Mouse (Mus musculus) hindbrain, embryonic 16.5 days (tissue): ENCODE measurements at regions not wholly inside any gene's neighbourhood (a gene's known extent, or its start where the extent isn't known, plus 50 kb on each side); places are given as distances from the start of the nearest gene placed in this dataset.

ENCODE experiments used
- ATAC-seq: fragments of 200-750 bp; cut with Nextera tagmentation; 2 replicates; pipeline ENCODE4 v1.8.0; 2017; ENCODE audit warnings: moderate TSS enrichment, moderate library complexity
- H3K27ac ChIP-seq: fragments of 300-500 bp; sonication (generic); 2 replicates; pipeline ENCODE4 v1.5.1; 2014; ENCODE audit warnings: low read depth, mild to moderate bottlenecking, control low read depth, low read length, moderate library complexity
- H3K27me3 ChIP-seq: fragments of 300-500 bp; sonication (generic); replicated peaks from 2 replicates; pipeline ENCODE4 v1.6.1; 2014; ENCODE audit warnings: low read length; ENCODE audit not compliant: control insufficient read depth, insufficient read depth
- H3K36me3 ChIP-seq: fragments of 300-500 bp; sonication (generic); 2 replicates; pipeline ENCODE4 v1.6.1; 2014; ENCODE audit warnings: mild to moderate bottlenecking, low read length, moderate library complexity, mixed read lengths; ENCODE audit not compliant: control insufficient read depth, insufficient read depth
- H3K4me1 ChIP-seq: fragments of 300-500 bp; sonication (generic); 2 replicates; pipeline ENCODE4 v1.6.1; 2014; ENCODE audit warnings: low read depth, low read length; ENCODE audit not compliant: control insufficient read depth, insufficient read depth
- H3K4me2 ChIP-seq: fragments of 300-500 bp; sonication (generic); 2 replicates; pipeline ENCODE4 v1.6.1; 2014; ENCODE audit warnings: mild to moderate bottlenecking, low read length, control low read depth, moderate library complexity
- H3K4me3 ChIP-seq: fragments of 300-500 bp; sonication (generic); 2 replicates; pipeline ENCODE4 v1.5.1; 2014; ENCODE audit warnings: mild to moderate bottlenecking, low read length, control low read depth, moderate library complexity
- H3K9ac ChIP-seq: fragments of 300-500 bp; sonication (generic); 2 replicates; pipeline ENCODE4 v1.6.1; 2014; ENCODE audit warnings: low read depth, mild to moderate bottlenecking, control low read depth, low read length, moderate library complexity
- H3K9me3 ChIP-seq: fragments of 300-500 bp; sonication (generic); 2 replicates; pipeline ENCODE4 v1.6.1; 2014; ENCODE audit warnings: mild to moderate bottlenecking, low read length, moderate library complexity; ENCODE audit not compliant: control insufficient read depth
- WGBS: fragments of 180-500 bp; shearing (Covaris S2); extraction: QIAGEN DNeasy Blood & Tissue Kit; methylation state at CpG from one replicate; pipeline ENCODE4 v1.1.7; 2014; 5-methylcytosine and 5-hydroxymethylcytosine counted together

GRCm38 (mm10) chr11:24470469-24470868 is 392.6 kb downstream of the Bcl11a start:
- H3K4me2 ChIP-seq: no peak overlapping the region
- H3K27me3 ChIP-seq: no peaks in the 10 kb centered on the region
- H3K9me3 ChIP-seq: no peaks in the 10 kb centered on the region
- H3K27ac ChIP-seq: no peak overlapping the region
- no peaks in the 10 kb centered on the region for H3K4me1 ChIP-seq
- H3K9ac ChIP-seq: no peak overlapping the region
- H3K4me3 ChIP-seq: no peak overlapping the region
- ATAC-seq: no peak
- no peaks in the 10 kb centered on the region for H3K36me3 ChIP-seq

GRCm38 (mm10) chr11:24472617-24473367 is 394.9 kb downstream of the Bcl11a start:
- Histone ChIP-seq H3K27me3 (no peaks in the 10 kb centered on the region), H3K4me3 (no peak overlapping the region), H3K9me3 (no peaks in the 10 kb centered on the region), H3K4me2 (no peak overlapping the region), H3K4me1 (no peaks in the 10 kb centered on the region), H3K27ac (no peak overlapping the region), H3K36me3 (no peaks in the 10 kb centered on the region), H3K9ac (no peak overlapping the region)
- ATAC-seq: no peak
- 79% methylated on average over 8 of the region's 8 CpGs for WGBS

GRCm38 (mm10) chr11:24473368-24474010 is 395.6 kb downstream of the Bcl11a start:
- H3K9me3 ChIP-seq: no peaks in the 10 kb centered on the region
- H3K27ac ChIP-seq: no peak overlapping the region
- no peak overlapping the region for H3K9ac ChIP-seq
- no peak overlapping the region for H3K4me3 ChIP-seq
- H3K36me3 ChIP-seq: no peaks in the 10 kb centered on the region
- peak; percentile 42; the same call in 1 of the 2 replicates for ATAC-seq
- H3K27me3 ChIP-seq: no peaks in the 10 kb centered on the region
- H3K4me2 ChIP-seq: no peak overlapping the region
- no peaks in the 10 kb centered on the region for H3K4me1 ChIP-seq
- WGBS: 58% methylated on average over 7 of the region's 7 CpGs

- H3K4me3 ChIP-seq: no peak overlapping the region
- H3K27ac ChIP-seq: no peak overlapping the region
- peak; percentile 56; the same call in 1 of the 2 replicates for ATAC-seq
Observed at GRCm38 (mm10) chr11:24502722-24503424, 425.0 kb downstream of the Bcl11a start.

GRCm38 (mm10) chr11:24515568-24515967 is 437.7 kb downstream of the Bcl11a start:
- Histone ChIP-seq H3K4me3 (no peak overlapping the region), H3K9me3 (no peaks in the 10 kb centered on the region), H3K4me2 (no peak overlapping the region), H3K27me3 (no peaks in the 10 kb centered on the region), H3K9ac (no peak overlapping the region), H3K27ac (no peak overlapping the region), H3K4me1 (no peaks in the 10 kb centered on the region), H3K36me3 (no peaks in the 10 kb centered on the region)
- ATAC-seq: no peak

More at GRCm38 (mm10) chr11:24502722-24503424, 425.0 kb downstream of the Bcl11a start:
- 52% methylated on average over 11 of the region's 11 CpGs for WGBS
- no peaks in the 10 kb centered on the region for H3K27me3 ChIP-seq
- H3K9me3 ChIP-seq: no peaks in the 10 kb centered on the region
- H3K9ac ChIP-seq: no peak overlapping the region
- no peaks in the 10 kb centered on the region for H3K4me1 ChIP-seq
- no peaks in the 10 kb centered on the region for H3K36me3 ChIP-seq
- no peak overlapping the region for H3K4me2 ChIP-seq

- no peaks in the 10 kb centered on the region for H3K4me1 ChIP-seq
- no peak overlapping the region for H3K9ac ChIP-seq
- H3K4me3 ChIP-seq: no peak overlapping the region
- no peaks in the 10 kb centered on the region for H3K36me3 ChIP-seq
- ATAC-seq: no peak
- 62% methylated on average over 7 of the region's 7 CpGs for WGBS
- no peak overlapping the region for H3K4me2 ChIP-seq
- no peak overlapping the region for H3K27ac ChIP-seq
- no peaks in the 10 kb centered on the region for H3K27me3 ChIP-seq
- no peaks in the 10 kb centered on the region for H3K9me3 ChIP-seq
Observed at GRCm38 (mm10) chr11:24535462-24535861, 457.6 kb downstream of the Bcl11a start.

GRCm38 (mm10) chr11:24537721-24538120 is 459.9 kb downstream of the Bcl11a start:
- no peak for ATAC-seq
- H3K4me3 ChIP-seq: no peak overlapping the region
- no peak overlapping the region for H3K27ac ChIP-seq
- H3K9me3 ChIP-seq: no peaks in the 10 kb centered on the region
- H3K36me3 ChIP-seq: no peaks in the 10 kb centered on the region
- H3K4me1 ChIP-seq: no peaks in the 10 kb centered on the region
- H3K27me3 ChIP-seq: no peaks in the 10 kb centered on the region
- no peak overlapping the region for H3K4me2 ChIP-seq
- no peak overlapping the region for H3K9ac ChIP-seq

GRCm38 (mm10) chr11:24569655-24570054 is 491.8 kb downstream of the Bcl11a start:
- Histone ChIP-seq H3K9me3 (no peaks in the 10 kb centered on the region), H3K4me3 (no peak overlapping the region), H3K4me2 (no peak overlapping the region), H3K27ac (no peak overlapping the region), H3K36me3 (no peaks in the 10 kb centered on the region), H3K27me3 (no peaks in the 10 kb centered on the region), H3K4me1 (no peaks in the 10 kb centered on the region), H3K9ac (no peak overlapping the region)
- ATAC-seq: no peak

- H3K4me3 ChIP-seq: no peak overlapping the region
- no peak overlapping the region for H3K27ac ChIP-seq
- 80% methylated on average over 5 of the region's 5 CpGs for whole genome bisulfite sequencing
- H3K9ac ChIP-seq: no peak overlapping the region
- no peaks in the 10 kb centered on the region for H3K9me3 ChIP-seq
- ATAC-seq: no peak
- H3K36me3 ChIP-seq: no peaks in the 10 kb centered on the region
- no peaks in the 10 kb centered on the region for H3K4me1 ChIP-seq
- H3K4me2 ChIP-seq: no peak overlapping the region
- H3K27me3 ChIP-seq: no peaks in the 10 kb centered on the region
Observed at GRCm38 (mm10) chr11:24613529-24613928, 535.7 kb downstream of the Bcl11a start.
